Mouse (Mus musculus) brain, embryonic 14.5 days (tissue): ENCODE measurements at regions not wholly inside any gene's neighbourhood (a gene's known extent, or its start where the extent isn't known, plus 50 kb on each side); places are given as distances from the start of the nearest gene placed in this dataset.

Experiments
- CTCF ChIP-seq: fragments of 200-500 bp; IDR thresholded peaks from 2 replicates; pipeline ENCODE4 v1.5.1; 2012; ENCODE audit warnings: inconsistent platforms, mild to moderate bottlenecking, moderate library complexity, borderline replicate concordance; ENCODE audit not compliant: insufficient read depth, insufficient read length; ENCODE audit errors: extremely low read depth
- POLR2A ChIP-seq: fragments of 200-500 bp; IDR thresholded peaks from 2 replicates; pipeline ENCODE4 v1.6.1; 2012; ENCODE audit warnings: mild to moderate bottlenecking, inconsistent platforms, borderline replicate concordance; ENCODE audit not compliant: poor library complexity, insufficient read depth, insufficient read length, severe bottlenecking; ENCODE audit errors: extremely low read depth

GRCm38 (mm10) chr4:83102022-83102421 is 49.9 kb upstream of the Frem1 start:
- TF ChIP-seq CTCF (no peak), POLR2A (no peak)
